Mouse (Mus musculus) brain, embryonic 14.5 days (tissue): Measurements from ENCODE around the gene Cyp1a2.

Source experiments
- CTCF ChIP-seq: fragments of 200-500 bp; IDR thresholded peaks from 2 replicates; pipeline ENCODE4 v1.5.1; 2012; ENCODE audit warnings: inconsistent platforms, mild to moderate bottlenecking, moderate library complexity, borderline replicate concordance; ENCODE audit not compliant: insufficient read depth, insufficient read length; ENCODE audit errors: extremely low read depth
- POLR2A ChIP-seq: fragments of 200-500 bp; IDR thresholded peaks from 2 replicates; pipeline ENCODE4 v1.6.1; 2012; ENCODE audit warnings: mild to moderate bottlenecking, inconsistent platforms, borderline replicate concordance; ENCODE audit not compliant: poor library complexity, insufficient read depth, insufficient read length, severe bottlenecking; ENCODE audit errors: extremely low read depth

DNA sequence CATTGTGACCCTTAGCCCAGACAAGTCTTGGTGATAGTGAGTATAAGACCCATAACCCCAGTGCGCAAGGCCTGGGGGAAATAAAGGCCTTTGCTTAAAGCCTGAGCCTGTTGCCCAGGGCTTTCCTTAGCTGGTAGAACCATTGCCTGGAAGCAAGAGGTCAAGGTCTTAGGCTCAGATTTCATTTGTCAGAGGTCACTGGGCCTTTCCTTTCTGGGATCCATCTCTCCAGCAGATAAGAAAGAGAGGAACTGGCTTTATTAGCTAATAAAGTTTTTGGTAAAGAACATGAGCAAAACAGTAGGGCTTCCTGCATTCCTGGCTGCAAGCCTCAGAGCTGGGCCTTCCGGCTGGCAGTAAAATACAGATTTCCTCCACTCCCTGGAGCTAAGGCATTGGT lies 10.6 kb upstream of the Cyp1a2 start:
- TF ChIP-seq CTCF (no peak), POLR2A (no peak)
